Mouse (Mus musculus) stomach, embryonic 16.5 days (tissue): ENCODE results near the gene Gm26566. TPM values are rescaled to one million over a fixed set of nuclear protein-coding genes. Genes with fewer than 3 reads are reported as not detected.
A peak's percentile ranks its signal among the peaks of the same experiment; 100 is the strongest.
"Not testable (repeated sequence)": the region's sequence is repeated elsewhere in the genome, so short reads cannot be mapped to it uniquely, and the experiment has no call there.

ENCODE experiments used
- ATAC-seq: fragments of 200-750 bp; cut with Nextera tagmentation; 2 replicates; pipeline ENCODE4 v1.8.0; 2017; ENCODE audit warnings: moderate number of reproducible peaks, moderate TSS enrichment; ENCODE audit not compliant: insufficient read depth, low FRiP score
- H3K27ac ChIP-seq: fragments of 300-500 bp; sonication (generic); 2 replicates; pipeline ENCODE4 v1.5.1; 2014; ENCODE audit warnings: low read length
- H3K27me3 ChIP-seq: fragments of 300-500 bp; sonication (generic); 2 replicates; pipeline ENCODE4 v1.6.1; 2014; ENCODE audit warnings: low read length, control low read depth, mixed read lengths; ENCODE audit not compliant: control insufficient read depth, insufficient read depth
- H3K36me3 ChIP-seq: fragments of 300-500 bp; sonication (generic); 2 replicates; pipeline ENCODE4 v1.6.1; 2014; ENCODE audit warnings: low read length; ENCODE audit not compliant: control insufficient read depth, insufficient read depth
- H3K4me1 ChIP-seq: fragments of 300-500 bp; sonication (generic); 2 replicates; pipeline ENCODE4 v1.6.1; 2014; ENCODE audit warnings: low read length, control low read depth, mixed read lengths; ENCODE audit not compliant: control insufficient read depth, insufficient read depth
- H3K4me2 ChIP-seq: fragments of 300-500 bp; sonication (generic); 2 replicates; pipeline ENCODE4 v1.6.1; 2014; ENCODE audit warnings: low read depth, low read length, mixed read lengths
- H3K4me3 ChIP-seq: fragments of 300-500 bp; sonication (generic); replicated peaks from 2 replicates; pipeline ENCODE4 v1.5.1; 2014; ENCODE audit warnings: mild to moderate bottlenecking, low read length
- H3K9ac ChIP-seq: fragments of 300-500 bp; sonication (generic); 2 replicates; pipeline ENCODE4 v1.6.1; 2014; ENCODE audit warnings: low read length
- H3K9me3 ChIP-seq: fragments of 300-500 bp; sonication (generic); replicated peaks from 2 replicates; pipeline ENCODE4 v1.6.1; 2016; ENCODE audit warnings: low read length, control low read depth; ENCODE audit not compliant: control insufficient read depth
- WGBS: fragments of 180-500 bp; shearing (Covaris S2); extraction: QIAGEN DNeasy Blood & Tissue Kit; methylation state at CpG from one replicate; pipeline ENCODE4 v1.1.7; 2014; 5-methylcytosine and 5-hydroxymethylcytosine counted together
- polyA plus RNA-seq: library from polyadenylated mRNA; unstranded; fragments of >200 nt; fragmentation: Nextera tagmentation; extraction: Ambion mirVana; gene quantifications from 2 replicates; pipeline ENCODE4 v1.2.1, GENCODE M21; 2015

The Gm26566 gene
- polyA plus RNA-seq, 1 experiment from 2014 or later: 0.36 TPM

GRCm38 (mm10) chr4:88754818-88755340, 33.3 kb downstream of the Gm26566 start, which contains the start of gene Gm13271:
Gm13271 (plus strand) TSS chr4:88754868.
- 76% methylated on average over 15 of the region's 15 CpGs for WGBS
- H3K36me3 ChIP-seq, H3K4me3 ChIP-seq, H3K27me3 ChIP-seq, ATAC-seq, H3K9ac ChIP-seq, H3K4me1 ChIP-seq, H3K27ac ChIP-seq, H3K9me3 ChIP-seq, H3K4me2 ChIP-seq: not testable (repeated sequence)

GRCm38 (mm10) chr4:88756581-88757513, 35.2 kb downstream of the Gm26566 start:
- H3K4me1 ChIP-seq, H3K27me3 ChIP-seq, H3K36me3 ChIP-seq, ATAC-seq, H3K9me3 ChIP-seq: not testable (repeated sequence)
- WGBS: 11% methylated on average over 28 of the region's 31 CpGs
- Histone ChIP-seq H3K4me2 (peak overlapping the region; percentile 64), H3K27ac (peak overlapping the region; percentile 97), H3K4me3 (peak overlapping the region; percentile 59), H3K9ac (peak overlapping the region; percentile 78)

DNA sequence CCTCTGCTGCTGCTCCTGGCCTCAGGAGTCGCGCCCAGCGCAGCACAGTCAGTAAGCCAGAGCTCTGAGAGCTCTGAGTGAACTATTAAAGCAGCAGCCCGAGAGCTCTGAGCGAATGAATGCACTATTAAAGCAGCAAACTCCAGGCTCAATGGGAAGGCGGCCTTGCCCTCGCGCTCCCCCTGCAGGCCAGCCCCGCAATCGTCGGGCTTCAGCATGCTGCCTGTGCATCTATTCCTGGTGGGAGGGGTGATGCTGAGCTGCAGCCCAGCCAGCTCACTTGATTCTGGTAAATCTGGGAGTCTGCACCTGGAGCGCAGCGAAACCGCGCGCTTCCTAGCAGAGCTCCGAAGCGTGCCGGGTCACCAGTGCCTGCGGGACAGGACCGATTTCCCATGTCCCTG, 36.0 kb downstream of the Gm26566 start:
- Histone ChIP-seq H3K4me2 (peak overlapping the region; percentile 64), H3K9ac (peak overlapping the region; percentile 78), H3K27ac (peak overlapping the region; percentile 97), H3K4me3 (peak overlapping the region; percentile 59)
- not testable (repeated sequence) for H3K36me3 ChIP-seq, H3K9me3 ChIP-seq, H3K4me1 ChIP-seq, H3K27me3 ChIP-seq
- WGBS: under 1% methylated on average over 16 of the region's 21 CpGs
- ATAC-seq: peak; percentile 100

- H3K27me3 ChIP-seq, H3K36me3 ChIP-seq, H3K9ac ChIP-seq, H3K27ac ChIP-seq, H3K9me3 ChIP-seq, ATAC-seq, H3K4me1 ChIP-seq, H3K4me3 ChIP-seq, H3K4me2 ChIP-seq: not testable (repeated sequence)
- 75% methylated on average over 8 of the region's 9 CpGs for WGBS
Observed at GRCm38 (mm10) chr4:88758751-88759150, 37.1 kb downstream of the Gm26566 start.

- Histone ChIP-seq H3K4me2 (peak within 1 kb of the TSS; percentile 38), H3K4me3 (peak within 1 kb of the TSS; percentile 35)
- 17% methylated on average over 7 of the region's 14 CpGs for WGBS
- H3K9ac ChIP-seq, H3K4me1 ChIP-seq, H3K9me3 ChIP-seq, H3K36me3 ChIP-seq, H3K27me3 ChIP-seq, ATAC-seq, H3K27ac ChIP-seq: not testable (repeated sequence)
Observed at GRCm38 (mm10) chr4:88759610-88760268, 38.1 kb downstream of the Gm26566 start, which contains the start of gene Gm13283. Gm13283 (plus strand) TSS chr4:88760119.

- not testable (repeated sequence) for ATAC-seq, H3K9ac ChIP-seq, H3K9me3 ChIP-seq, H3K27me3 ChIP-seq, H3K27ac ChIP-seq, H3K4me1 ChIP-seq, H3K36me3 ChIP-seq
- H3K4me3 ChIP-seq: peak overlapping the region; percentile 35
- under 1% methylated on average over 27 of the region's 28 CpGs for WGBS
- H3K4me2 ChIP-seq: peak overlapping the region; percentile 38
Observed at GRCm38 (mm10) chr4:88760431-88760830, 38.8 kb downstream of the Gm26566 start.

- H3K9me3 ChIP-seq, H3K4me2 ChIP-seq, H3K4me3 ChIP-seq, H3K36me3 ChIP-seq, ATAC-seq, H3K27ac ChIP-seq, H3K27me3 ChIP-seq, H3K4me1 ChIP-seq, H3K9ac ChIP-seq: not testable (repeated sequence)
- WGBS: 57% methylated on average over 6 of the region's 8 CpGs
Observed at GRCm38 (mm10) chr4:88761776-88762175, 40.2 kb downstream of the Gm26566 start.

- not testable (repeated sequence) for H3K27me3 ChIP-seq, H3K4me3 ChIP-seq, ATAC-seq, H3K4me1 ChIP-seq, H3K9me3 ChIP-seq, H3K4me2 ChIP-seq, H3K9ac ChIP-seq, H3K27ac ChIP-seq, H3K36me3 ChIP-seq
- WGBS: 52% methylated on average over 7 of the region's 9 CpGs
Observed at GRCm38 (mm10) chr4:88762341-88762740, 40.7 kb downstream of the Gm26566 start.
